Mouse (Mus musculus) lung, adult 2 months (tissue): ENCODE results near the gene Ereg. TPM values are rescaled to one million over a fixed set of nuclear protein-coding genes. Genes with fewer than 3 reads are reported as not detected.

Experiments
- DNase-seq: peaks from one replicate; pipeline ENCODE4 v3.0.0; 2022
- H3K4me1 ChIP-seq: fragments of 200-500 bp; 2 replicates; pipeline ENCODE4 v1.6.1; 2011; ENCODE audit warnings: low read length; ENCODE audit not compliant: control insufficient read depth, insufficient read depth
- H3K4me3 ChIP-seq: fragments of 200-500 bp; replicated peaks from 2 replicates; pipeline ENCODE3; 2011; ENCODE audit warnings: low read depth, mild to moderate bottlenecking, control low read depth, low read length; ENCODE audit errors: extremely low read depth
- CTCF ChIP-seq: fragments of 200-500 bp; IDR thresholded peaks from 2 replicates; pipeline ENCODE4 v1.5.1; 2011; ENCODE audit warnings: mild to moderate bottlenecking, low read length, control low read depth; ENCODE audit not compliant: insufficient read depth
- POLR2A ChIP-seq: fragments of 200-500 bp; IDR thresholded peaks from 2 replicates; pipeline ENCODE4 v1.6.1; 2011; ENCODE audit warnings: low read depth, mild to moderate bottlenecking, control low read depth, low read length, borderline replicate concordance; ENCODE audit errors: extremely low read depth
- WGBS: fragments of 180-500 bp; shearing (Covaris S2); methylation state at CpG from one replicate; pipeline ENCODE4 v1.1.7; 2018; 5-methylcytosine and 5-hydroxymethylcytosine counted together
- polyA plus RNA-seq: library from polyadenylated mRNA; depleted of rRNA; stranded (reverse); fragments of >200 nt; gene quantifications from 2 replicates; pipeline ENCODE4 v1.2.3, GENCODE M21; 2012

Ereg gene
- polyA plus RNA-seq, 1 experiment = 1.2 TPM

GRCm38 (mm10) chr5:91048397-91048796 lies 26.0 kb upstream of the Ereg start:
- DNase-seq = no peak
- 53% methylated on average over 8 of the region's 8 CpGs for WGBS
- H3K4me3 ChIP-seq = no peak overlapping the region
- no peaks in the 10 kb centered on the region for H3K4me1 ChIP-seq
- TF ChIP-seq CTCF = no peak
- TF ChIP-seq POLR2A = no peak

- no peak for DNase-seq
- H3K4me3 ChIP-seq = no peak overlapping the region
- TF ChIP-seq CTCF (no peak), POLR2A (no peak)
- no peaks in the 10 kb centered on the region for H3K4me1 ChIP-seq
- WGBS = 57% methylated on average over 4 of the region's 4 CpGs
These were observed 2.1 kb upstream of the Ereg start for GRCm38 (mm10) chr5:91072340-91072739.

GRCm38 (mm10) chr5:91073626-91074025 lies 796 bp upstream of the Ereg start:
- Histone ChIP-seq H3K4me3 (no peak overlapping the region), H3K4me1 (no peaks in the 10 kb centered on the region)
- 49% methylated on average over 8 of the region's 8 CpGs for WGBS
- TF ChIP-seq CTCF = no peak
- DNase-seq = no peak

- DNase-seq = no peak
- H3K4me3 ChIP-seq = no peak overlapping the region
- H3K4me1 ChIP-seq = no peaks in the 10 kb centered on the region
- TF ChIP-seq CTCF (no peak), POLR2A (no peak)
- WGBS = 11% methylated on average over 8 of the region's 8 CpGs
These were observed 396 bp upstream of the Ereg start for GRCm38 (mm10) chr5:91074026-91074425.

- H3K4me3 ChIP-seq = no peak overlapping the region
- WGBS = 60% methylated on average over 1 of the region's 1 CpGs
- DNase-seq = no peak
- no peaks in the 10 kb centered on the region for H3K4me1 ChIP-seq
- no peak for TF ChIP-seq POLR2A
- no peak for TF ChIP-seq CTCF
These were observed 599 bp downstream of the Ereg start for GRCm38 (mm10) chr5:91075021-91075420.

GRCm38 (mm10) chr5:91083016-91083415 lies 8.6 kb downstream of the Ereg start:
- H3K4me3 ChIP-seq = no peak overlapping the region
- no peak for DNase-seq
- 57% methylated on average over 5 of the region's 5 CpGs for WGBS
- no peaks in the 10 kb centered on the region for H3K4me1 ChIP-seq
- TF ChIP-seq CTCF = no peak
- TF ChIP-seq POLR2A = no peak

GRCm38 (mm10) chr5:91085291-91085690 lies 10.9 kb downstream of the Ereg start:
- Histone ChIP-seq H3K4me3 (no peak overlapping the region), H3K4me1 (no peaks in the 10 kb centered on the region)
- DNase-seq = no peak
- no peak for TF ChIP-seq CTCF
- no peak for TF ChIP-seq POLR2A
- WGBS = 57% methylated on average over 5 of the region's 5 CpGs

GRCm38 (mm10) chr5:91090301-91090700 lies 15.9 kb downstream of the Ereg start:
- TF ChIP-seq POLR2A (no peak), CTCF (no peak)
- DNase-seq = no peak
- H3K4me1 ChIP-seq = no peaks in the 10 kb centered on the region
- no peak overlapping the region for H3K4me3 ChIP-seq
- WGBS = 73% methylated on average over 3 of the region's 3 CpGs

GRCm38 (mm10) chr5:91097911-91098614 lies 23.6 kb downstream of the Ereg start:
- TF ChIP-seq POLR2A (no peak), CTCF (no peak)
- WGBS = 80% methylated on average over 10 of the region's 10 CpGs
- no peak overlapping the region for H3K4me3 ChIP-seq
- H3K4me1 ChIP-seq = no peaks in the 10 kb centered on the region
- DNase-seq = no peak

- 93% methylated on average over 5 of the region's 5 CpGs for WGBS
- no peak for DNase-seq
- no peaks in the 10 kb centered on the region for H3K4me1 ChIP-seq
- H3K4me3 ChIP-seq = no peak overlapping the region
- no peak for TF ChIP-seq CTCF
- TF ChIP-seq POLR2A = no peak
These were observed 27.3 kb downstream of the Ereg start for GRCm38 (mm10) chr5:91101742-91102141.
